Mouse (Mus musculus) erythroblast, embryonic 14.5 days (primary cell): ENCODE results near the gene Zfp207. TPM values are rescaled to one million over a fixed set of nuclear protein-coding genes. Genes with fewer than 3 reads are reported as not detected.

Experiments
- H3K27me3 ChIP-seq: 2 replicates; pipeline ENCODE4 v1.6.1; 2012; ENCODE audit warnings: inconsistent platforms; ENCODE audit not compliant: control insufficient read depth
- H3K36me3 ChIP-seq: 2 replicates; pipeline ENCODE4 v1.6.1; 2012; ENCODE audit warnings: mild to moderate bottlenecking, inconsistent platforms; ENCODE audit not compliant: control insufficient read depth
- H3K4me1 ChIP-seq: 2 replicates; pipeline ENCODE4 v1.6.1; 2012; ENCODE audit warnings: inconsistent platforms; ENCODE audit not compliant: control insufficient read depth
- H3K4me3 ChIP-seq: replicated peaks from 2 replicates; pipeline ENCODE3; 2012; ENCODE audit warnings: moderate library complexity, mild to moderate bottlenecking, inconsistent platforms
- H3K9me3 ChIP-seq: 2 replicates; pipeline ENCODE4 v1.6.1; 2012; ENCODE audit warnings: low read length, inconsistent platforms, mixed read lengths; ENCODE audit not compliant: control insufficient read depth
- GATA1 ChIP-seq: IDR thresholded peaks from 2 replicates; pipeline ENCODE4 v1.6.1; 2012; ENCODE audit warnings: low read length, inconsistent platforms, mixed read lengths
- TAL1 ChIP-seq: IDR thresholded peaks from 3 replicates; pipeline ENCODE4 v1.6.1; 2012; ENCODE audit warnings: low read length, inconsistent platforms, mixed read lengths
- polyA plus RNA-seq: library from polyadenylated mRNA; stranded (reverse); fragments of >175 nt; gene quantifications from 2 replicates; pipeline ENCODE4 v1.2.3, GENCODE M21; 2012

Gene Zfp207
- polyA plus RNA-seq, 1 experiment, result 1.5 TPM

DNA sequence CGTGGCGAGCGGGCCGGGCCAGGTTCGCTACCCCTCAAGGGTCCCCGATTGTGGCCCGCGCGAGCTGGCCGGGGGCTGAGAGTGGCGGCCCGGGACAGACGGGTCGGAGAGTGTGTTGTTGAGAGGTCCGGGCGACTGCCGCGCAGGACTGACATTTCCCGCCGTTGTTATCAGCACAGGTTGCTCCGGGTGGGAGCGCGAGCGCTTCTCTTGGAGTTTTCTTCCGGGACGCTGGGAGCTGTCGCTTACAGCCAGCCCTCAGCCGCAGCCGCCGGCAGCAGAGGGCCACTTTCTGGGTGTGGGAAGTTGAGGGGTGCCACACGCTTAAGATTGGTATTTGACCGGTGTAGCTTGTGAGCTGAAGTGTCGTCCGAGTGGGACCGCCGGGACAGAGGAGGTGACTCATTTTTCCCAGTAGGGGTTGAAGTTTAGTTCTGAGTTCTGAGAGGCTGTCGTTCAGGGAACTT is 46.0 kb downstream of the Zfp207 start:
- H3K9me3 ChIP-seq, result no peaks in the 10 kb centered on the region
- peaks cover 29% of the 10 kb centered on the region for H3K36me3 ChIP-seq
- no peaks in the 10 kb centered on the region for H3K27me3 ChIP-seq
- H3K4me3 ChIP-seq, result peak overlapping the region; percentile 100
- H3K4me1 ChIP-seq, result peaks cover 21% of the 10 kb centered on the region
- TF ChIP-seq TAL1, result no peak
- peak; percentile 19; the same call in 1 of the 2 replicates for TF ChIP-seq GATA1

DNA sequence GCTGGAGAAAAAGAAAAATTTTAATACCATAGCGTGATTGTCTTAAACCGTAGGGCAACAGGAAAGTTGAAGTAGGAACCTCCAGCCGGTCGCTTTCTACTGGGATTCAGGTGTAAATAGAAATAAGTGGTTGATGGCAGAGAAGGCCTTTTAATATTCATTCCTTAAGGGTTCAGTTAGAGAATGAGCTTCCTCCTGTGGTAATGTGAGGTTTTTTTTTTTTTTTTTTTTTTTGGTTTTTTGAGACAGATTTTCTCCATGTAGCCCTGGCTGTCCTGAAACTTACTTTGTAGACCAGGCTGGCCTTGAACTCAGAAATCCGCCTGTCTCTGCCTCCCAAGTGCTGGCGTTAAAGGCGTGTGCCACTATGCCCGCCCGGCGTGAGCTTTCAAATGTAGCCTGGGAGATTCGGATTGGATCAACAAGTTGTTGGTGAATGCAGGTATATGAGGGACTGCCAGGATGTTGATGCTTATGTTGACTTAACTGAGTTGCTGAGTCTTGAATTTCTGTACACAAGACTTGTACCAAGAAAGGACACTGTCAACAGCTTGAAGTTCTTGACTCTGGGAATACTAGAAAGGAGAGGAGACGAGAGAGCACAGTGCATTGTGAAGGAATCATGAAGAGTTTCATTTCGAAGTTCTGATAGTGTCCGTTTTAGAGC is 46.6 kb downstream of the Zfp207 start:
- no peak for TF ChIP-seq GATA1
- TF ChIP-seq TAL1, result no peak
- Histone ChIP-seq H3K9me3 (no peaks in the 10 kb centered on the region), H3K27me3 (no peaks in the 10 kb centered on the region)

DNA sequence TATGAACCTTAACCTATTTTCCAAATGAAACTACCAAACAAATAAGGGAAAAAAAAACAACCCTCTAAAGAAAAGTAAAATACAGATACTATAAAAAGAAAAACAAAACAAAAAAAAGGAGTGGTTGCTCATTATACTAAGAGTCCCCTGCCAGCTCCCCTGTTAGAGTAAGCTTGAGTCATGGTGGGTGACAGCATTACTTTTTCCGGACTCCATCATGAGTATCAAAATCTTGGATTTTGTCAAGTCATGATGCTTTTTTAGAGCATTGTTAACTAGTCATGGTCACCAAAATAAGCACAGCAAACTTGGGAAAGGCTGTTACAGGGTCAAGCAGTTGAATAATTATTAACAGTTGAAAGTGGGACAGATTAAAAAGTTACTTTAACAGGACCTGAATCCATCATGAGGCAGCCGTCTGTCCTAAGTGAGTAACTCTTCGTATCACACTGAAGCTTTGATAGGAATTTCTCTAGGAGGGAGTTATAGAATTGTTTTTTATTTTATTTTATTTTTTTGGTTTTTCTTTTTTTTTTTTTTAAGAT is 47.4 kb downstream of the Zfp207 start:
- Histone ChIP-seq H3K9me3 (no peaks in the 10 kb centered on the region), H3K4me3 (peak overlapping the region; percentile 100), H3K36me3 (peaks cover 42% of the 10 kb centered on the region), H3K4me1 (peaks cover 19% of the 10 kb centered on the region), H3K27me3 (no peaks in the 10 kb centered on the region)
- TF ChIP-seq TAL1 (no peak), GATA1 (no peak)

More for the DNA sequence above, 46.6 kb downstream of the Zfp207 start:
- H3K4me3 ChIP-seq, result peak overlapping the region; percentile 100
- peaks cover 21% of the 10 kb centered on the region for H3K4me1 ChIP-seq
- peaks cover 35% of the 10 kb centered on the region for H3K36me3 ChIP-seq

DNA sequence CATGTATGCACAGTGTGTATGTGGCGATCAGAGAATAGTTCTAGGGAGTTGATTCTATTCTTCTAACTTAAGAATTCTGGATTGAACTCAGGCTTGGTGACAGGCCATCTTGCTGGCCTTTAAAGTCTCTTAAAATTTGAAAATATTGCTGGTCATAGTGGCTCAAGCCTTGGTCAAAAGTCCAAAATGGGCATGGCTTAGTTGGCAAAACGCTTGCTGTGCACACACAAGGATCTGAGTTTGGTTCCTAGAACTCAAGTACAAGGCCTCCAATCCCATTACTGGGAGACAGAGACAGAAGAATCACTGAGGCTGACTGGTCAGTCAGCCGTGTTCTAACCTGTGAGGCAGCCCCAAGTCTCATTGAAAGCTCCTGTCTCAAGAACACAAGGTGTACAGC is 63.8 kb downstream of the Zfp207 start:
- no peak overlapping the region for H3K4me3 ChIP-seq
- no peak for TF ChIP-seq TAL1
- TF ChIP-seq GATA1, result no peak
- H3K27me3 ChIP-seq, result no peaks in the 10 kb centered on the region
- H3K36me3 ChIP-seq, result peaks cover 95% of the 10 kb centered on the region
- H3K4me1 ChIP-seq, result no peaks in the 10 kb centered on the region
- H3K9me3 ChIP-seq, result no peaks in the 10 kb centered on the region

DNA sequence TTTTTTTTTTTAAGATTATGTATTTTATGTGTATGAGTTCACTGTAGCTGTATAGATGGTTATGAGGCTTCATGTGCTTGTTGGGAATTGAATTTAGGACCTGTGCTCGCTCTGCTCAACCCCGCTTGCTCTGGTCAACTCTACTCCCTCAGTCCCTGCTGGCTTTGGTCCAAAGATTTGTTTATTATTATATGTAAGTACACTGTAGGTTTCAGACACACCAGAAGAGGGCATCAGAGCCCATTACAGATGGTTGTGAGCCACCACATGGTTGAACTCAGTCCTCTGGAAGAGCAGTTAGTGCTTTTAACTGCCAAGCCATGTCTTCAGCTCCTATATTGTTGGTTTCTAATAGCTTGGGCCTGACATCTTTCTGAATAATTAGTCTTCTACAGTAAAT is 66.8 kb downstream of the Zfp207 start:
- Histone ChIP-seq H3K27me3 (no peaks in the 10 kb centered on the region), H3K9me3 (no peaks in the 10 kb centered on the region), H3K4me3 (no peak overlapping the region), H3K4me1 (no peaks in the 10 kb centered on the region), H3K36me3 (peaks cover 95% of the 10 kb centered on the region)
- no peak for TF ChIP-seq TAL1
- no peak for TF ChIP-seq GATA1

DNA sequence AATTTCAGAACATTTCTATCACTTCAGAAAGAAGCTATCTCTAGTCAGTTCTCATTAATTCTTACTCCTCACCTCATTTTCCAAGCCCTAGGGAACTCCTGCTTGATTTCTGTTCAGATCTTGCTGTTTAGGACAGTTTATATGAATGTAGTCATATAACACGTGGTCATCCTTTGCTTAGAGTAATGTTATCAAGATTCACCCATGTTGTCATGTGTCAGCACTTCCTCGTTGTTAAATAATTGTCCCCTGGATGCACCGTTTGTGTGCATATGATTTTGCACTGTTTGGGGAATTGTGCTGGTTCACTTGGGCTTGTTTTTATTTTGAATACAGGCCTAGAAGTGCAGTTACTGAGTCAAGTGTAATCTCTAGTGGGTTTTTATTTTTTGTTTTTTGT is 69.2 kb downstream of the Zfp207 start:
- TF ChIP-seq TAL1, result no peak
- TF ChIP-seq GATA1, result no peak
- Histone ChIP-seq H3K27me3 (no peaks in the 10 kb centered on the region), H3K9me3 (no peaks in the 10 kb centered on the region), H3K36me3 (peaks cover 95% of the 10 kb centered on the region), H3K4me1 (no peaks in the 10 kb centered on the region), H3K4me3 (no peak overlapping the region)

DNA sequence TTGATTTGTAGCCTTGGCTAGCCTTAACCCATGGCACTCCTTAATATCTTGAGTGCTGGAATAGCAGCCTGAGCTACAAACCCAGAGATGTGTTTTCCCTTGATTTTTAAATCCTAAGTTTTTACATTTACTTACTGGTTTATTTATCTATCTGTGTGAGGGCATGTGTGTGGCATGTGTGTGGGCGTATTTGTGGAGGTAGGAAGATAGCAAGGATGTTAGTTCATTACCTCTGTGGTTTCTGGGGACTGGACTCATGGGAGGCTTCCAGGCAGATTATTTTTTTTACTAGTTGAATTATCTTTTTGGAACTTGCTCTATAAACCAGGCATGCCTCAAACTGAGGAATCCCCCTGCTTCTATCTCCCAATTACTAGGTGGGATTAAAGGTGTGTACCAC is 70.1 kb downstream of the Zfp207 start:
- H3K27me3 ChIP-seq, result no peaks in the 10 kb centered on the region
- TF ChIP-seq TAL1 (no peak), GATA1 (no peak)
- H3K36me3 ChIP-seq, result peaks cover 96% of the 10 kb centered on the region
- H3K4me1 ChIP-seq, result no peaks in the 10 kb centered on the region
- no peaks in the 10 kb centered on the region for H3K9me3 ChIP-seq
- H3K4me3 ChIP-seq, result no peak overlapping the region

Other genes starting within 250 kb of the Zfp207 start
- not detected in 2 replicates for gene Tefm, start 241.1 kb upstream of the Zfp207 start, polyA plus RNA-seq
- gene Adap2, start 229.2 kb upstream of the Zfp207 start, polyA plus RNA-seq, result not detected in 2 replicates
- 0.03 TPM in 1 of 2 replicates, not detected in the other for gene Rnf135, start 199.4 kb upstream of the Zfp207 start, polyA plus RNA-seq
- gene Rhot1, start 174.3 kb upstream of the Zfp207 start, polyA plus RNA-seq, result 0.09 and 0.19 TPM in 2 replicates
- not detected in 2 replicates for gene Rhbdl3, start 82.4 kb upstream of the Zfp207 start, polyA plus RNA-seq
- 0.15 and 0.29 TPM in 2 replicates for gene 5730455P16Rik, start 5.2 kb upstream of the Zfp207 start, polyA plus RNA-seq
- 4.0 and 5.0 TPM in 2 replicates for gene Psmd11, start 45.3 kb downstream of the Zfp207 start, polyA plus RNA-seq
- 0.08 and 0.31 TPM in 2 replicates for gene Cdk5r1, start 93.7 kb downstream of the Zfp207 start, polyA plus RNA-seq